Mouse (Mus musculus) forebrain, postnatal 0 days (tissue): ENCODE measurements around the gene Dpep1. TPM values are rescaled to one million over a fixed set of nuclear protein-coding genes. Genes with fewer than 3 reads are reported as not detected.
"Not testable (repeated sequence)": the region's sequence is repeated elsewhere in the genome, so short reads cannot be mapped to it uniquely, and the experiment has no call there.

ENCODE experiments used
- ATAC-seq: fragments of 200-750 bp; cut with Nextera tagmentation; 2 replicates; pipeline ENCODE4 v1.8.0; 2017; ENCODE audit warnings: mild to moderate bottlenecking, moderate library complexity
- DNase-seq: peaks from one replicate; pipeline ENCODE4 v3.0.0-alpha.2; 2015
- H3K27ac ChIP-seq: fragments of 300-500 bp; sonication (generic); 2 replicates; pipeline ENCODE4 v1.5.1; 2014; ENCODE audit warnings: low read depth, mild to moderate bottlenecking, antibody characterized with exemption, low read length, moderate library complexity, mixed read lengths
- H3K27me3 ChIP-seq: fragments of 300-500 bp; sonication (generic); 2 replicates; pipeline ENCODE4 v1.6.1; 2014; ENCODE audit warnings: mild to moderate bottlenecking, low read length, mixed read lengths; ENCODE audit not compliant: insufficient read depth
- H3K36me3 ChIP-seq: fragments of 300-500 bp; sonication (generic); 2 replicates; pipeline ENCODE4 v1.6.1; 2014; ENCODE audit warnings: mild to moderate bottlenecking, moderate library complexity; ENCODE audit not compliant: insufficient read depth
- H3K4me1 ChIP-seq: fragments of 300-500 bp; sonication (generic); 2 replicates; pipeline ENCODE4 v1.6.1; 2014; ENCODE audit warnings: antibody characterized with exemption; ENCODE audit not compliant: insufficient read depth
- H3K4me2 ChIP-seq: fragments of 300-500 bp; sonication (generic); 2 replicates; pipeline ENCODE4 v1.6.1; 2014; ENCODE audit warnings: low read depth, mild to moderate bottlenecking, moderate library complexity
- H3K4me3 ChIP-seq: fragments of 300-500 bp; sonication (generic); 2 replicates; pipeline ENCODE4 v1.5.1; 2014; ENCODE audit warnings: low read depth, low read length, mixed read lengths
- H3K9ac ChIP-seq: fragments of 300-500 bp; sonication (generic); 2 replicates; pipeline ENCODE4 v1.6.1; 2014; ENCODE audit warnings: mild to moderate bottlenecking
- H3K9me3 ChIP-seq: fragments of 300-500 bp; sonication (generic); 2 replicates; pipeline ENCODE4 v1.6.1; 2016; ENCODE audit warnings: low read length
- CTCF ChIP-seq: sonication (generic); IDR thresholded peaks from 2 replicates; pipeline ENCODE4 v1.5.1; 2016; ENCODE audit warnings: antibody characterized with exemption, control low read depth, low read depth
- WGBS: fragments of 180-500 bp; shearing (Covaris S2); extraction: QIAGEN DNeasy Blood & Tissue Kit; methylation state at CpG from one replicate; pipeline ENCODE4 v1.1.7; 2014; 5-methylcytosine and 5-hydroxymethylcytosine counted together
- polyA plus RNA-seq: library from polyadenylated mRNA; unstranded; fragments of >200 nt; fragmentation: Nextera tagmentation; extraction: Ambion mirVana; gene quantifications from 2 replicates; pipeline ENCODE4 v1.2.1, GENCODE M21; 2015
- total RNA-seq: library from RNA; depleted of rRNA; stranded (reverse); fragments of >200 nt; gene quantifications from 2 replicates; pipeline ENCODE4 v1.2.3, GENCODE M21; 2014

Gene Dpep1
- total and polyA plus RNA-seq, 2 experiments from 2014 or later = 0.46 to 0.57 TPM

- Histone ChIP-seq H3K36me3 (no peaks in the 10 kb centered on the region), H3K4me2 (no peak overlapping the region), H3K4me1 (no peaks in the 10 kb centered on the region), H3K27ac (no peak overlapping the region), H3K27me3 (no peaks in the 10 kb centered on the region), H3K4me3 (no peak overlapping the region), H3K9ac (no peak overlapping the region), H3K9me3 (no peaks in the 10 kb centered on the region)
- DNase-seq (no peak), ATAC-seq (no peak)
- 65% methylated on average over 7 of the region's 7 CpGs for WGBS
- TF ChIP-seq CTCF = no peak
Observed at GRCm38 (mm10) chr8:123188841-123189240, 2.8 kb downstream of the Dpep1 start.

GRCm38 (mm10) chr8:123190678-123191077 lies 4.6 kb downstream of the Dpep1 start:
- H3K27ac ChIP-seq = no peak overlapping the region
- H3K9me3 ChIP-seq = no peaks in the 10 kb centered on the region
- no peak overlapping the region for H3K9ac ChIP-seq
- no peaks in the 10 kb centered on the region for H3K27me3 ChIP-seq
- no peak overlapping the region for H3K4me2 ChIP-seq
- peak; percentile 65 for TF ChIP-seq CTCF
- 2% methylated on average over 8 of the region's 9 CpGs for WGBS
- DNase-seq = peak; percentile 76
- no peaks in the 10 kb centered on the region for H3K4me1 ChIP-seq
- H3K4me3 ChIP-seq = no peak overlapping the region
- H3K36me3 ChIP-seq = no peaks in the 10 kb centered on the region
- ATAC-seq = peak; percentile 73

DNA sequence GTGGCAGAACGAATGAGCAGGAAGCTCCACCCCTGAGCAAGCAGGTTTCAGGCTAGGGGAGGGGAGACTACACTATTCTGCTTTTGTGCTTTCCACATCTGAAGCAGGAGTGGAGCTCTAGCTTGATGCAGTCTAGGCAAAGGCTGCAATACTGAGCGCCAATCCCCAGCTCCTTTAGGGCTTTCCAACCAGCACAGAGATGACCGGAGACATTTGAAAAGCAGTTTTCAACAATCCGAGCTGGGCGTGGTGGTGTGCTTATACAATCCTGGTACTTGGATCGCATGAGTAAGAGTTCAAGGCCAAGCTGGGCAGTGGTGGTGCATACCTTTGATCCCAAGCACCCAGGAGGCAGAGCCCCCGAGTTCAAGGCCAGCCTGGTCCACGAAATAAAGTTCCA lies 5.9 kb downstream of the Dpep1 start:
- Histone ChIP-seq H3K36me3 (no peaks in the 10 kb centered on the region), H3K4me1 (no peaks in the 10 kb centered on the region), H3K4me3 (no peak overlapping the region), H3K4me2 (no peak overlapping the region), H3K27me3 (no peaks in the 10 kb centered on the region), H3K27ac (no peak overlapping the region), H3K9me3 (no peaks in the 10 kb centered on the region), H3K9ac (no peak overlapping the region)
- 65% methylated on average over 7 of the region's 8 CpGs for WGBS
- no peak for TF ChIP-seq CTCF
- DNase-seq (no peak), ATAC-seq (no peak)

- TF ChIP-seq CTCF = no peak
- no peaks in the 10 kb centered on the region for H3K27me3 ChIP-seq
Observed at GRCm38 (mm10) chr8:123193771-123194170, 7.7 kb downstream of the Dpep1 start.

DNA sequence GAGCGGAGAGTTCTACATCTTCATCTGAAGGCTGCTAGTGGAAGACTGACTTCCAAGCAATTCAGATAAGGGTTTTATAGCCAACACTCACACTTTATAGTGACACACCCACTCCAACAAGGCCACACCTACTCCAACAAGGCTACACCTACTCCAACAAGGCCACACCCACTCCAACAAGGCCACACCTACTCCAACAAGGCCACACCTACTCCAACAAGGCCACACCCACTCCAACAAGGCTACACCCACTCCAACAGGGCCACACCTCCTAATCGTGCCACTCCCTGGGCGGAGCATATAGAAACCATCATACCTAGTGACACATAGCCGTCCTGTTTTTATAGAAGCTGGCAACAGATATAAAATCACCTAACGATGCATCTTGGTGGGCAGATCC lies 11.0 kb downstream of the Dpep1 start:
- H3K36me3 ChIP-seq, H3K4me1 ChIP-seq, H3K9me3 ChIP-seq, DNase-seq, ATAC-seq, H3K4me3 ChIP-seq, H3K9ac ChIP-seq, H3K27me3 ChIP-seq, H3K4me2 ChIP-seq, H3K27ac ChIP-seq: not testable (repeated sequence)
- WGBS = 80% methylated on average over 5 of the region's 5 CpGs

More at GRCm38 (mm10) chr8:123193771-123194170, 7.7 kb downstream of the Dpep1 start:
- H3K4me2 ChIP-seq = no peak overlapping the region
- H3K9me3 ChIP-seq = no peaks in the 10 kb centered on the region
- DNase-seq = no peak
- H3K9ac ChIP-seq = no peak overlapping the region
- no peak for ATAC-seq
- H3K4me1 ChIP-seq = no peaks in the 10 kb centered on the region
- H3K36me3 ChIP-seq = no peaks in the 10 kb centered on the region
- no peak overlapping the region for H3K4me3 ChIP-seq
- WGBS = 90% methylated on average over 9 of the region's 9 CpGs
- H3K27ac ChIP-seq = no peak overlapping the region

DNA sequence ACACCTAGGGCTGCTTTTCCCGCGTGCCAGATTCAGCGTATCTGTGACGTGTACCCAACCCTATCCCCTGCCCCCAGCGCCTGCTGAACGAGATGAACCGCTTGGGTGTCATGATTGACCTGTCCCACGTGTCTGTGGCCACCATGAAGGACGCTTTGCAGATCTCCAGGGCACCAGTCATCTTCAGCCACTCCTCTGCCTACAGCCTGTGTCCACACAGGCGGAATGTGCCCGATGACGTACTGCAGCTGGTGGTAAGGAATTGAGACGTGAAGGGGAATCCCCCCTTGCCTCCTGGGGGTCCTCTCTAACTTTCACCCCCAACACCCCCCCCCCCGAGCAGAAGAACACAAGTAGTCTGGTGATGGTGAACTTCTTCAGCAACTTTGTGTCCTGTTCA lies 13.8 kb downstream of the Dpep1 start:
- ATAC-seq = no peak
- H3K36me3 ChIP-seq = 0 out of 2 replicates have a peak, but pooled peaks cover 1% of the 10 kb centered on the region
- no peak for TF ChIP-seq CTCF
- WGBS = 72% methylated on average over 14 of the region's 14 CpGs
- no peak overlapping the region for H3K9ac ChIP-seq
- H3K4me3 ChIP-seq = no peak overlapping the region
- no peaks in the 10 kb centered on the region for H3K27me3 ChIP-seq
- H3K9me3 ChIP-seq = no peaks in the 10 kb centered on the region
- no peak overlapping the region for H3K4me2 ChIP-seq
- no peak for DNase-seq
- H3K27ac ChIP-seq = no peak overlapping the region
- no peaks in the 10 kb centered on the region for H3K4me1 ChIP-seq

DNA sequence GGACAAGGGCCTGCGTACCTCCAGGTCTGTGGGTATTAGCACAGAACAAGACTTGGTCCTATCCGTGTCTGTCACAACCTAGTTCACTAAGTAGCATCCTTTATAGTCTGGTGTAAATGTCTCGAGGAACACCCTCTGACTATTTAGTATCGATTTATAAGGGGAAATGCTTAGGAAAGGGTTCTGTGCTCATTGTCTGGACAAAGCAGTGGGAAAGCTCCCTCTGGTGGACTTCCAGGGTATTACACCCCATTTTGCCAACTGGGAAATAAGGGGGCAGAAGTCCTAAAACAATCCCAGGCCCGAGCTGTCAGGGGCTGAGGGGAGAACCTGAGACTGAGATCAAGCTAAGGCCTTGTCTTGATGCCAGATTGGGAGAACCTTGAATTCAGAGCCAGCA lies 16.2 kb downstream of the Dpep1 start:
- Histone ChIP-seq H3K9ac (no peak overlapping the region), H3K36me3 (peaks cover 21% of the 10 kb centered on the region), H3K4me1 (no peaks in the 10 kb centered on the region), H3K4me2 (no peak overlapping the region), H3K4me3 (no peak overlapping the region), H3K27ac (no peak overlapping the region), H3K27me3 (no peaks in the 10 kb centered on the region), H3K9me3 (no peaks in the 10 kb centered on the region)
- 22% methylated on average over 5 of the region's 5 CpGs for WGBS
- peak; percentile 69 for ATAC-seq
- TF ChIP-seq CTCF = peak; percentile 98
- DNase-seq = peak; percentile 92

- Histone ChIP-seq H3K9ac (no peak overlapping the region), H3K9me3 (no peaks in the 10 kb centered on the region), H3K27me3 (no peaks in the 10 kb centered on the region), H3K4me1 (no peaks in the 10 kb centered on the region), H3K27ac (no peak overlapping the region), H3K4me2 (no peak overlapping the region), H3K4me3 (no peak overlapping the region), H3K36me3 (peaks cover 33% of the 10 kb centered on the region)
- no peak for ATAC-seq
- DNase-seq = no peak
- 82% methylated on average over 3 of the region's 3 CpGs for WGBS
- no peak for TF ChIP-seq CTCF
Observed at GRCm38 (mm10) chr8:123203571-123203970, 17.5 kb downstream of the Dpep1 start.
